Mouse (Mus musculus) forebrain, embryonic 15.5 days (tissue): ENCODE measurements at regions not wholly inside any gene's neighbourhood (a gene's known extent, or its start where the extent isn't known, plus 50 kb on each side); places are given as distances from the start of the nearest gene placed in this dataset.
"Not testable (repeated sequence)": the region's sequence is repeated elsewhere in the genome, so short reads cannot be mapped to it uniquely, and the experiment has no call there.

Experiments
- ATAC-seq: fragments of 200-750 bp; cut with Nextera tagmentation; replicated peaks from 2 replicates; pipeline ENCODE4 v1.8.0; 2017; ENCODE audit warnings: mild to moderate bottlenecking, moderate TSS enrichment, moderate library complexity
- H3K27ac ChIP-seq: fragments of 300-500 bp; sonication (generic); replicated peaks from 2 replicates; pipeline ENCODE4 v1.5.1; 2015; ENCODE audit warnings: mild to moderate bottlenecking, inconsistent platforms
- H3K27me3 ChIP-seq: fragments of 300-500 bp; sonication (generic); 2 replicates; pipeline ENCODE4 v1.6.1; 2015; ENCODE audit warnings: inconsistent platforms
- H3K36me3 ChIP-seq: fragments of 300-500 bp; sonication (generic); 2 replicates; pipeline ENCODE4 v1.6.1; 2015; ENCODE audit warnings: mild to moderate bottlenecking, inconsistent platforms
- H3K4me1 ChIP-seq: fragments of 300-500 bp; sonication (generic); 2 replicates; pipeline ENCODE4 v1.6.1; 2015; ENCODE audit warnings: inconsistent platforms
- H3K4me2 ChIP-seq: fragments of 300-500 bp; sonication (generic); replicated peaks from 2 replicates; pipeline ENCODE4 v1.6.1; 2015; ENCODE audit warnings: mild to moderate bottlenecking, inconsistent platforms
- H3K4me3 ChIP-seq: fragments of 300-500 bp; sonication (generic); 2 replicates; pipeline ENCODE4 v1.5.1; 2015; ENCODE audit warnings: mild to moderate bottlenecking, inconsistent platforms
- H3K9ac ChIP-seq: fragments of 300-500 bp; sonication (generic); replicated peaks from 2 replicates; pipeline ENCODE4 v1.6.1; 2015; ENCODE audit warnings: mild to moderate bottlenecking, inconsistent platforms
- H3K9me3 ChIP-seq: fragments of 300-500 bp; sonication (generic); 2 replicates; pipeline ENCODE4 v1.6.1; 2016; ENCODE audit warnings: inconsistent platforms
- WGBS: fragments of 180-500 bp; shearing (Covaris S2); methylation state at CpG from one replicate; pipeline ENCODE4 v1.1.7; 2015; ENCODE audit warnings: mixed read lengths; 5-methylcytosine and 5-hydroxymethylcytosine counted together

DNA sequence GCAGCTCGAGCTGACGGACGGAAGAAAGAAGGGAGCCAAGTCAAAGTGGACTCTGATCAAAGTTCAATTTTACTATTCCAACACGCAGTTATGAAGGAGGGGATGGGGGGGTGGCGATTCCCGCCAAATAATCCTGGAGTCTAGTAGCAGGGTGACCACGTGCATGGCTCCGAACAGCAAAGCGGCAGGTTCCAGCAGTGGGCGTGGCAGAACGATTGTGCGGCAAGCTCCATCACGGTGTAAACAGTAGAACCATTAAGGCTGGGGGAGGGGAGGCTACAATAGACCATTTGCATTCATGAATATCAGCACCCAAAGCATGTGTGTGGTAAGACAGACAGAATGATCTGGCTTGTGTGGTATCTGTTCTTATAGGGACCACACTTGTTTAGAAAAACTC lies 237.6 kb downstream of the Sorl1 start:
- WGBS: 84% methylated on average over 13 of the region's 13 CpGs
- H3K4me1 ChIP-seq: peaks cover 23% of the 10 kb centered on the region

DNA sequence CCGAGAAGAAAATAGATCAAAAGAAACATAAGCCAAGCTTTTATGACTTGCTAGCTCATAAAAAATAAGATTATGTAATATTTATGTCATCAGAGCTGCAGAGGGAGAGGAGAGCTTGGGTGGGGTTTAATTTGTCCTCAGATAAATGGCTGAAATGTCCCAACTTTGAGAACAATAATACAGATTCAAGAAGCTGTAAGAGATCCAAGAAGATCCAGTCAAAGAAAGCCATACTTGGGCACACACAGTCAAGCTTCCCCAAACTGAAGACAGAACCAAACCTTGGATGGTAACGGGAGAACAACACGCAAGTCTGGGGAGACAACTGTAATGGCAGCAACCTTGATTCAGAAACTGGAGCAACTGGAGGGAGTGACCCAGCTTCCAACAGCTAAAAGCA lies 243.6 kb downstream of the Sorl1 start:
- Histone ChIP-seq H3K27me3 (no peaks in the 10 kb centered on the region), H3K9me3 (no peaks in the 10 kb centered on the region), H3K4me2 (no peak overlapping the region), H3K9ac (no peak overlapping the region), H3K36me3 (no peaks in the 10 kb centered on the region), H3K4me3 (no peak overlapping the region), H3K4me1 (peaks cover 15% of the 10 kb centered on the region), H3K27ac (no peak overlapping the region)
- WGBS: 89% methylated on average over 3 of the region's 3 CpGs
- ATAC-seq: no peak

More for the DNA sequence above, 237.6 kb downstream of the Sorl1 start:
- H3K9me3 ChIP-seq, ATAC-seq, H3K27ac ChIP-seq, H3K4me2 ChIP-seq, H3K4me3 ChIP-seq, H3K9ac ChIP-seq, H3K27me3 ChIP-seq, H3K36me3 ChIP-seq: not testable (repeated sequence)

DNA sequence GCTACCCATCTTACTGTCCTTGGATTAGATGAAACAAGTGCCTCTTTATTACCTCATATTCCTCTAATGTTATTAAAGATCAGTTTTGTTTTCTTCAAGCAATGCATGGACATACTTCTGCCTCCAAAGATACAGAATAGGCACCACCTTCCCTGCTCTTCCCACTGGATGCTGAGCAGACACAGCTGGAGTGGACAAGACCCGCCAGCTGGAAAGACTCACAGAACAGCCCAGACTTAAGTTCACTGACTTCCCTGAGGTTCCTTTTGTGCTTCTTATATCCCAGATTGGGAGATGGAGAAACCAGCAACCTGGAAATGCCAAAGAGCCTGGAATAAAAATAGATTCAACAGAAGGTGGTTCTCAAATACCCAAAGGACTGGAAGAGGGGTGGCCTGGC lies 245.0 kb downstream of the Sorl1 start:
- Histone ChIP-seq H3K9me3 (no peaks in the 10 kb centered on the region), H3K4me1 (peaks cover 15% of the 10 kb centered on the region), H3K27me3 (no peaks in the 10 kb centered on the region), H3K27ac (no peak overlapping the region), H3K9ac (no peak overlapping the region), H3K4me3 (no peak overlapping the region), H3K4me2 (no peak overlapping the region), H3K36me3 (no peaks in the 10 kb centered on the region)
- no peak for ATAC-seq
- WGBS: 94% methylated on average over 1 of the region's 1 CpGs

DNA sequence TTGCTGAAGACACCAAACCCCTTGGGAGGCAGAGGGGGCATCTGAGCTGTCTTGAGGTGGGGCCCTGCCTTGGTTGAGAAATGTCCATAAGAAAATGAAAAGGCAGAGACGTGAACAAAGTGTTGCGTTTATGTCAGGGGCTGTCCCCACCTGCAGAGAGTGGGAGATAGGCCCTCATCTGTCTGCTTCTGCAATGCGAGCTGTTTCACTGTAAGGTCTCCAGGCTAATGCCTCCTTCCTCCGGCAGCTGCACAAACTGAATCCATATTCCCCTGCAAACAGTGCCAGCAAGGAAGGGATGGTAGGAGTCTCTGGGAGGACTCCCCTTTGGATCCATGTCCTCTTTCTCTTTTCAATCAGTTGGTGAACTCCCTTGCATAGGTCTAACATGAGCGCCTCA lies 263.0 kb downstream of the Sorl1 start:
- H3K36me3 ChIP-seq: no peaks in the 10 kb centered on the region
- 19% methylated on average over 5 of the region's 5 CpGs for WGBS
- ATAC-seq: no peak; the same call in none of the 2 replicates
- H3K27me3 ChIP-seq: no peaks in the 10 kb centered on the region
- H3K4me3 ChIP-seq: no peak overlapping the region
- H3K4me1 ChIP-seq: peaks cover 40% of the 10 kb centered on the region
- peak overlapping the region; percentile 89 for H3K27ac ChIP-seq
- no peaks in the 10 kb centered on the region for H3K9me3 ChIP-seq
- peak overlapping the region; percentile 26 for H3K4me2 ChIP-seq
- H3K9ac ChIP-seq: peak overlapping the region; percentile 1; the same call in 1 of the 2 replicates

DNA sequence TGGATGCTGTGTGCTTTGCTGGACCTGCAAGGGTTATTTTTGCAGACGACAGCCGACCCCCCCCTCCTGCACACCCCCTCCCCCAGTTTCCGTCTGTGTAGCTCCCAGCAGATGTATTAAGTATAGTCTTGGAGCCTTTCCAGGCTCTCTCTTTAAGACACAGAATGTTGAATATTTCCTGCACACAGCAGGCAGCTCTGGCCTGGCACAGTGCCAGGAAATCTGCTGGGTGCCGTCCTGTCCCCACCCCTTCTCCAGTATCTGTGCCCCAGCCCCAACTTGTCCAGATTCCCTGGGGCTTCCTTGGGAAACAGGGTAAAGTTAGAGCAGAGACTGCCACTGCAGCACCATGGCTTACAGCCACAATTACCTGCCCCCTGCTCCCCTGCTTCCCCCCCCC lies 263.4 kb downstream of the Sorl1 start:
- Histone ChIP-seq H3K27ac (peak overlapping the region; percentile 89), H3K4me3 (no peak overlapping the region), H3K9me3 (no peaks in the 10 kb centered on the region), H3K36me3 (no peaks in the 10 kb centered on the region), H3K27me3 (no peaks in the 10 kb centered on the region), H3K9ac (peak overlapping the region; percentile 6; the same call in 1 of the 2 replicates), H3K4me1 (peaks cover 40% of the 10 kb centered on the region), H3K4me2 (peak overlapping the region; percentile 26)
- ATAC-seq: peak; percentile 95
- 4% methylated on average over 4 of the region's 4 CpGs for WGBS

DNA sequence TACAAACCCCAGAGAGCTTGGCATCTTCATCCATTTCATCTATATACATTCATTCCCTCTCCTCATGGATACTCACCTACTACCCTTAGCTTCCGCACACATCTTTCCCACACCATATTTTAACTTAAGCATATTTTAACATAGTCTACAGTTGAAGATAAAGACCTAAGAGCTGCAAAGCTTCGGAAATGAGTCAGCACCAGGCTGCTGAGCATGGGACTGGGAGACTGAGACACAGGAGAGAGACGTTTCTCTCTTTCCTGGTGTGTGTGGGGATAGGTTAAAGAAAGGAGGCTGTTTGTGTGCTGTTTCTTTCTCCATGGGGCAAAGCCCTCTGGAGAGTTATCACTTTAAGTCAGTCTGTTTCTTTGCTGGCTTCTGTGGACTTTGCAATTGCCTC lies 264.3 kb downstream of the Sorl1 start:
- H3K4me1 ChIP-seq: peaks cover 40% of the 10 kb centered on the region
- 67% methylated on average over 3 of the region's 3 CpGs for WGBS
- no peak overlapping the region for H3K4me3 ChIP-seq

DNA sequence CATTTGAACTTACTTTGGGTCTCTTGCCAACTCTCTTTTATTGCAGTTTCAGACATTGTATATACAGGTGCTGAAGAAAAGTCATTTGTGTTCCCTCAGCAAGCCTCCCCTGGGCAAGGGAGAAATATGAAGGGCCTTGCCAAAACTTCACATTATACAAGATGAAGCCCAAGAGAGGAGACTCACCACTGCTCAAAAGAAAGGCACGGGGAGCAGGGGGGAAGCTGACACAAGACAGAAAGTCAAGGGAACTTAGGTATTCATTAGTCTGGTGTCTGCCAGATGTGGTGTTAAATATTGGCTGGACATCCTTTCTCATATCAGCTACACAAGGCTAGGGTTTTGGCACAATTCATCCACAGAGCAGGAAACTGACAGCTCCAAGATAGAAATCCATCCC lies 272.0 kb downstream of the Sorl1 start:
- H3K4me3 ChIP-seq: no peak overlapping the region
- ATAC-seq: no peak
- no peaks in the 10 kb centered on the region for H3K9me3 ChIP-seq
- H3K4me2 ChIP-seq: no peak overlapping the region
- 82% methylated on average over 1 of the region's 1 CpGs for whole genome bisulfite sequencing
- H3K36me3 ChIP-seq: no peaks in the 10 kb centered on the region
- no peak overlapping the region for H3K27ac ChIP-seq
- H3K9ac ChIP-seq: no peak overlapping the region
- peaks cover 14% of the 10 kb centered on the region for H3K4me1 ChIP-seq
- no peaks in the 10 kb centered on the region for H3K27me3 ChIP-seq

More for the DNA sequence above, 264.3 kb downstream of the Sorl1 start:
- no peaks in the 10 kb centered on the region for H3K36me3 ChIP-seq
- ATAC-seq: no peak
- no peaks in the 10 kb centered on the region for H3K27me3 ChIP-seq
- H3K9ac ChIP-seq: 0 out of 2 replicates have a peak overlapping the region, but pooled peaks have one; percentile 6
- no peak overlapping the region for H3K4me2 ChIP-seq
- no peaks in the 10 kb centered on the region for H3K9me3 ChIP-seq
- H3K27ac ChIP-seq: peak overlapping the region; percentile 89

DNA sequence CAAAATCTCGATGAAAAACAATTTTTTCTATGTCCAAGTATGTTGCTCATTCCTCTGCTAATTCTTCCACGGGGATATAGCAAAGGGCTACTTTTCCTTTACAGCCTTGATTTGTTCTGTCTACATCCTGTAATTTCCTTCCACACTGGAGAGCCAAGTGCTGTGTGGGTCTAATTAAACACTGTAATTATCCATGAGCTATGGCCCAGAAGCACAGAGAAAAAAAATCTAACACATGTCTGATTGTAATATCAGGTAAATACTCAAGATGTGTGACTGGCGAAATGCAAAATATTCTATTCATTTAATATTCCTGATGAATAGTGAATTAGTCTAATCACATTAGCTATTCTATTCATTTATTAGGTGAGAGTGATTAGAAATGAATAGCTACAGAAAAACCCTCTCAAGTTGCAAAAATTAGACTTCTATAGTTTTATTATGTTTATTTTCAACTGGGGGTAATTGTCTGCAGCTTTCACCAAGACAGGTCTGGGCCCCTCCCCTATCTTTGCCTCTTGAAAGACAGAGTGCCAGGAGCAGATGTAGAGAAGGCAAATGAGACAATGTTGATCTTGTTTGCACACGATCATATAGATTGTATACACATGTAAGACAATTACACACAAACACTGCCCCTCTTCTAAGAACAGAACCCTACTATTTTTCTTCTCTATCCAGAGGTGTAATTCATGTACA lies 274.3 kb downstream of the Sorl1 start:
- WGBS: 18% methylated on average over 4 of the region's 4 CpGs
- Histone ChIP-seq H3K27me3 (no peaks in the 10 kb centered on the region), H3K36me3 (no peaks in the 10 kb centered on the region), H3K9ac (no peak overlapping the region), H3K4me1 (peaks cover 12% of the 10 kb centered on the region), H3K27ac (peak overlapping the region; percentile 58), H3K9me3 (no peaks in the 10 kb centered on the region), H3K4me3 (no peak overlapping the region), H3K4me2 (no peak overlapping the region)
- ATAC-seq: no peak

DNA sequence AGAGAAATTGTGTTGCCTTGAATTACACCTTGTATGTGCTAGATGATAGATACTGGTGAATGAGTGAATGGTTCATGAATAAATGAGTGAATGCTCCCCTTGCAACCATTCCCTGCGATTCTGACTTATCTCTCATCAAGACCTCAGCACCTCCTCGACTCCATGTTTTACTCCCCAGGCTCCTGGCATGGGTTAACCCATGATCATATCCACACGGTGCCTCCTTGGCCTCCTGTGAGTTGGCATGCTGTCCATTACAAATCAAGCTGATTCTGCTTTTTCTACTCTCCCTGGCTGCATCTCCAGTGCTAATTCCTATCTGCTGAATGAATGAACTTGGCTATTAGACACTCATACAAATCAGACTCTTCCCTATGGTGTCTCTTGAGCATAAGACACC lies 279.5 kb downstream of the Sorl1 start:
- Histone ChIP-seq H3K4me3 (no peak overlapping the region), H3K9me3 (no peaks in the 10 kb centered on the region), H3K9ac (no peak overlapping the region), H3K27me3 (no peaks in the 10 kb centered on the region), H3K4me1 (peaks cover 5% of the 10 kb centered on the region), H3K27ac (no peak overlapping the region), H3K4me2 (no peak overlapping the region), H3K36me3 (no peaks in the 10 kb centered on the region)
- 86% methylated on average over 3 of the region's 3 CpGs for WGBS
- no peak for ATAC-seq

DNA sequence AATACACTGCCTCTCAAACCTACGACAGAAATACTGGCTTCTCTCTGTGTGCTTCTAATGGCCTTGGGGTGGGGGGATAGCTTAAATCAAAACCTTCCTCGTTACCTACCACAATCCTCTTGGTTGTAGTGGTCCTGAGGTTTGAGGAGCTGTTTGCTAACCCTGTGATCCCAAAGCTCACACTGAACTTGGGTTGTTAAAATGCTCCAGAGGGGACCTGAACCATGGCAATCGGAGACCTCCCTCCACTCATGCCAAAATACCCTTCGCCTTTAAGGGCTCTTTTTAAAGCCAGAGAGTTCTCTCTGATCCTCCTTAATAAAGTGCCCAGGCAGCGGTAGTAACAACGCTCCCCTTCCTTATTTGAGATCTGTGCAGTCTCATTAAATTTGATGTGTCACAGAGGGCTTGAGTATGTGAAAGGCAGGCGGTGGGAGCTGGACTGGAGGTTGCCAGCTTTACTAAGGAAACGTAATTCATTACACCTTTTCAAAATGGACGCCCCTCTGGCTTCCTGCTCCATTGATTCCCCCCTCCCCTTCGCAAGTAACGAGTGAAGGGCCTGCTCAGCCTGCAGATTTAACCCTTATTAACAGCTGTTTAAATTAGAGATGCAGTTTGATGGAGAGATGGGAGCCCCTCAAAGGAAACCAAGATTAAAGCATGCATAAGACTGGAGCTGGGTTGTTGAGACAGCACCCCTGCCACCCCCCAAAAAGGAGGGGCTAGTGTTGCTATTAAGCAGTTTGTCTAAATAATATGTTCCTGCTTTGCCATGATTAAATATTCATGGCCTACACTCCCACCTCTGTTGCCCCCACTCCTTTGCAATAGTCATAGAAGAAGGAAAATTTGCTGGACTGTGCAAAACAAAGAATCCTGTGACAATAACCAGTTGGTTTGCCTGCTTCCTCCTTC lies 289.4 kb downstream of the Sorl1 start:
- peak; percentile 90 for ATAC-seq
- peaks cover 13% of the 10 kb centered on the region for H3K4me1 ChIP-seq
- no peak overlapping the region for H3K4me2 ChIP-seq
- peak overlapping the region; percentile 69 for H3K27ac ChIP-seq
- no peaks in the 10 kb centered on the region for H3K27me3 ChIP-seq
- no peaks in the 10 kb centered on the region for H3K36me3 ChIP-seq
- 0 out of 2 replicates have a peak, but pooled peaks cover 4% of the 10 kb centered on the region for H3K9me3 ChIP-seq
- WGBS: 11% methylated on average over 11 of the region's 11 CpGs
- no peak overlapping the region for H3K4me3 ChIP-seq
- H3K9ac ChIP-seq: no peak overlapping the region; the same call in 1 of the 2 replicates

DNA sequence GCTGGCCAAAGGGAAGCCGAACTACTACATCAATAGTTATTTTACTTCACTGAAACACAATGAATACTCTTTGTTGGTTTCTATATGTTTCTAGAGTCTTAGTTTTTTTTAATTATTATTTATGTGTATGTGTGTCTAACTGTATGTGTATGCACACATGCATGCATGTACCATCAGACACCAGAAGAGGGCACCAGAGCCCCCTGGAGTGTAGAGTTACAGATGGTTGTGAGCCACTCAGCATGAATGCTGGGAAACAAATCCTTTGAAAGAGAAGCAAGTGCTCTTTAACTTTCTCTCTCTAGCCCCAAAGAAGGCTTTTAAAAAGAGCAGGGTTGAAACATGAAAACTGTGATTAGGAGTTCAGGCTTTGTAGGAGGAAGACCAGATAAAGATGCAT lies 290.7 kb downstream of the Sorl1 start:
- Histone ChIP-seq H3K9ac (no peak overlapping the region), H3K27ac (no peak overlapping the region), H3K9me3 (0 out of 2 replicates have a peak, but pooled peaks cover 4% of the 10 kb centered on the region), H3K4me2 (no peak overlapping the region), H3K4me1 (peaks cover 13% of the 10 kb centered on the region), H3K27me3 (no peaks in the 10 kb centered on the region), H3K4me3 (no peak overlapping the region), H3K36me3 (no peaks in the 10 kb centered on the region)
- no peak for ATAC-seq
- WGBS: 100% methylated on average over 1 of the region's 1 CpGs

DNA sequence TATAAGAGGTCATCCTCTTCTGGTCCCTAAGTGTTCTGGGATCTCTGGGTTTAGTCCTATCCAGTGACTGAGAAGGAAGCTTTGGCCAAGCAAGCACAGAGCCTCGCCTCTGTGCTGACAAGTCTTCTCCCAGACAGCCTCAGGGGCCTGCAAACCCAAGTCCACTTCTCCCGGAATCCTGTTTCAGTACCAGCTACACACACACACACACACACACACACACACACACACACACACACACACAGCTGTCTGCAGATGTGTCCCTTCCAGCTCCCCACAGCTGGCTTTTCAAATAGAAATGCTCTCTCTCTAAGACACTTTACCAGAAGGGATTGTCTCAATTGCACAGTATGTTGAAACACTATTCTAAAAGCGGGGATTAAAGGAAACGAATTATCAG lies 296.7 kb downstream of the Sorl1 start:
- no peaks in the 10 kb centered on the region for H3K9me3 ChIP-seq
- no peak for ATAC-seq
- whole genome bisulfite sequencing: 66% methylated on average over 4 of the region's 4 CpGs
- no peaks in the 10 kb centered on the region for H3K36me3 ChIP-seq
- H3K9ac ChIP-seq: no peak overlapping the region
- H3K4me3 ChIP-seq: no peak overlapping the region
- no peaks in the 10 kb centered on the region for H3K27me3 ChIP-seq
- no peak overlapping the region for H3K4me2 ChIP-seq
- H3K27ac ChIP-seq: no peak overlapping the region
- H3K4me1 ChIP-seq: no peaks in the 10 kb centered on the region
